Mouse (Mus musculus) ES-E14 (cell line): ENCODE measurements around the gene Tmem40. TPM values are rescaled to one million over a fixed set of nuclear protein-coding genes. Genes with fewer than 3 reads are reported as not detected.

Experiments used
- DNase-seq: peaks from one replicate; pipeline ENCODE4 v3.0.0-alpha.2; 2013; ENCODE audit warnings: low read depth, low spot score
- H3K27ac ChIP-seq: 2 replicates; pipeline ENCODE4 v1.5.1; 2012; ENCODE audit warnings: low read depth, mild to moderate bottlenecking, low read length, moderate library complexity, mixed read lengths; ENCODE audit not compliant: poor library complexity, insufficient read depth, severe bottlenecking
- H3K36me3 ChIP-seq: 2 replicates; pipeline ENCODE4 v1.6.1; 2012; ENCODE audit warnings: mild to moderate bottlenecking, low read length, moderate library complexity, mixed read lengths; ENCODE audit not compliant: control insufficient read depth, poor library complexity, insufficient read depth, severe bottlenecking
- H3K4me1 ChIP-seq, 2 experiments: fragments of 150-350 bp in 1 of 2; sonication (generic) in 1 of 2; 2 replicates each; pipeline ENCODE4 v1.6.1; 2012; ENCODE audit warnings: low read length in 2 of 2, mild to moderate bottlenecking in 1 of 2, mixed read lengths in 1 of 2; ENCODE audit not compliant: control insufficient read depth in 2 of 2, insufficient read depth in 2 of 2, poor library complexity in 1 of 2
- H3K4me3 ChIP-seq, 2 experiments: fragments of 150-350 bp in 1 of 2; sonication (generic) in 1 of 2; 2 replicates each; pipeline ENCODE4 v1.5.1; 2012; ENCODE audit warnings: low read length in 2 of 2, low read depth in 1 of 2, mild to moderate bottlenecking in 1 of 2, mixed read lengths in 1 of 2; ENCODE audit not compliant: insufficient read depth in 1 of 2, poor library complexity in 1 of 2, severe bottlenecking in 1 of 2
- H3K9ac ChIP-seq: 2 replicates; pipeline ENCODE4 v1.6.1; 2012; ENCODE audit warnings: low read depth, mild to moderate bottlenecking, low read length, mixed read lengths; ENCODE audit not compliant: poor library complexity, insufficient read depth, severe bottlenecking
- H3K9me3 ChIP-seq: fragments of 150-350 bp; sonication (generic); 2 replicates; pipeline ENCODE4 v1.6.1; 2012; ENCODE audit warnings: low read depth, mild to moderate bottlenecking, low read length; ENCODE audit not compliant: control insufficient read depth, insufficient read depth
- CHD2 ChIP-seq: IDR thresholded peaks from 2 replicates; pipeline ENCODE4 v1.6.1; 2014; ENCODE audit warnings: mild to moderate bottlenecking, low read depth, low read length, inconsistent platforms
- HCFC1 ChIP-seq: IDR thresholded peaks from 2 replicates; pipeline ENCODE4 v1.6.1; 2012; ENCODE audit warnings: low read length, inconsistent platforms, borderline replicate concordance; ENCODE audit not compliant: insufficient read depth
- MAFK ChIP-seq: IDR thresholded peaks from 2 replicates; pipeline ENCODE4 v1.6.1; 2014; ENCODE audit warnings: mild to moderate bottlenecking, low read depth, low read length, inconsistent platforms; ENCODE audit not compliant: insufficient read depth
- ZC3H11A ChIP-seq: IDR thresholded peaks from 2 replicates; pipeline ENCODE4 v1.6.1; 2012; ENCODE audit warnings: low read depth, mild to moderate bottlenecking, inconsistent platforms, low read length, borderline replicate concordance
- ZNF384 ChIP-seq: IDR thresholded peaks from 2 replicates; pipeline ENCODE4 v1.6.1; 2012; ENCODE audit warnings: low read depth, low read length, inconsistent platforms
- in situ Hi-C, 2 experiments: fragments of 600-800 bp; cut with MboI; formaldehyde crosslinking; loops; one replicate each; pipeline ENCODE4 v1.15.1; 2025; ENCODE audit warnings: low sequenced_read_pairs in 2 of 2, inconsistent platforms in 1 of 2; ENCODE audit not compliant: unreplicated experiment in 2 of 2
- total RNA-seq: library from RNA; depleted of rRNA; stranded (reverse); fragments of 300-350 nt; gene quantifications from 2 replicates; pipeline ENCODE4 v1.2.3, GENCODE M21; 2012

Gene Tmem40
- total RNA-seq, 1 experiment, result 21.9 TPM

DNA sequence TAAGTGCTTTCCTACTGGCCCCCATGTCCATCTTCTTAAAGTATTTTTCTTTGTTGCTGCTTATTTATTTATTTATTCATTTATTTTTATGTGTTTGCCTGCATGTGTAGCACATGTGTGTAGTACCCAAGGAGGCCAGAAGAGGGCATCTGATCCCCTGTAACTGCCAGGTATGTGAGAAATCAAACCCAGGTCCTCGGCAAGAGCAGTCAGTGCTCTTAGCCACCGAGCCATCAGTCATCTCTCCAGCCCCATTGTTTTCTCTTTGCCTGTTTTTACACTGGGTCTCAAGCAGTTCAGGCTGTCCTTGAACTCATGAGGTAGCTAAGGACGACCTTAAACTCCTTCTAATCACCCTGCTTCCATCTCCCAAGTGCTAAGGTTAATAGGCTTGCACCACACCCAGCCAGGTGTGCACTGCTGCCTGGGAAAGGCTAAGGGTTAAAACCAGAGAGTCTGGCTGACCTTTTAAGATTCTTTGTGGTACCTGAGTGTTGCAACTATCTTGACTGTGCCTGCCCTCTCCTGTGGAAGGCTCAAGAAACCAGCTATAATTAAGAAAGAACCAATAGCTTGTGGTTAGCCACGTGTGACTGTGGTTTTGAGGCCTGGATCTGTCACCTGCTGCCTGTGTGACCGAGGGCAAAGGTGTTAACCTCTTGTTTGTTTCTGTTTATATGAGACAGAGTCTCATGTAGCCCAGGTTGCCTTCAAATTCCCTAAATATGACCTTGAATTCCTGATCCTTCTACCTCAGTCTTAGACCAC is 69.1 kb downstream of the Tmem40 start:
- Histone ChIP-seq H3K9me3 (no peaks in the 10 kb centered on the region), H3K27ac (no peak overlapping the region), H3K4me1 (peaks cover 4 to 5% of the 10 kb centered on the region in 2 experiments; a peak in 3 of 4 replicates), H3K9ac (no peak overlapping the region), H3K4me3 (no peak overlapping the region), H3K36me3 (no peaks in the 10 kb centered on the region)
- no peak for DNase-seq
- in situ Hi-C loops, result no loop called here
- TF ChIP-seq CHD2 (no peak), HCFC1 (no peak), ZNF384 (no peak), MAFK (no peak), ZC3H11A (peak; percentile 67; the same call in 1 of the 2 replicates)

- Histone ChIP-seq H3K9ac (no peak overlapping the region), H3K4me3 (no peak overlapping the region), H3K4me1 (peaks cover 4% of the 10 kb centered on the region in 2 experiments; a peak in 3 of 4 replicates), H3K27ac (no peak overlapping the region; the same call in 1 of the 2 replicates), H3K36me3 (no peaks in the 10 kb centered on the region), H3K9me3 (no peaks in the 10 kb centered on the region)
- no peak for TF ChIP-seq MAFK
- TF ChIP-seq ZNF384, result no peak
- no peak for TF ChIP-seq CHD2
- no peak for TF ChIP-seq HCFC1
- TF ChIP-seq ZC3H11A, result no peak
- no peak for DNase-seq
- in situ Hi-C loops, result no loop called here
These were observed 69.9 kb downstream of the Tmem40 start for GRCm38 (mm10) chr6:115692163-115692950.

DNA sequence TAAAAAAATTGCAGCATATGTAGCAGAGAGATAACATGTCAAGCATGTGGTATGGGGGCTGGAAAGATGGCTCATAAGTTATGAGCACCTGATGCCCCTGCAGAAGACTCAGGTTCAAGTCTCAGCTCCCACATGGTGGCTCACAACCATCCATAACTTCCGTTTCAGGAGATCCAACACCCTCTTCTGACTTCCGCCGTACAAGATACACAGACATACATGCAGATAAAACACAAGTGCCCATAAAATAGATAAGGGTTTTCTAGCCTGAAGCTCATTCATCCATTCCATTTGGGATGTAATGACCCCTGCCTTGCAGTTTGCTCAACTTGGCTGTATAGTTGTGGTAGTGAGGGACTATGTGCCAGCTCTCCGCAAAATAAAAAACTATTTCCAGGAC is 72.1 kb downstream of the Tmem40 start:
- H3K4me3 ChIP-seq, result no peak overlapping the region
- DNase-seq, result no peak
- no peaks in the 10 kb centered on the region for H3K36me3 ChIP-seq
- TF ChIP-seq ZC3H11A, result no peak
- TF ChIP-seq ZNF384, result no peak
- no peak for TF ChIP-seq CHD2
- TF ChIP-seq HCFC1, result no peak
- TF ChIP-seq MAFK, result no peak
- H3K4me1 ChIP-seq, result peaks cover 2 to 4% of the 10 kb centered on the region in 2 experiments; a peak in 3 of 4 replicates
- no peak overlapping the region for H3K27ac ChIP-seq
- H3K9ac ChIP-seq, result no peak overlapping the region
- in situ Hi-C loops, result no loop called here
- no peaks in the 10 kb centered on the region for H3K9me3 ChIP-seq

DNA sequence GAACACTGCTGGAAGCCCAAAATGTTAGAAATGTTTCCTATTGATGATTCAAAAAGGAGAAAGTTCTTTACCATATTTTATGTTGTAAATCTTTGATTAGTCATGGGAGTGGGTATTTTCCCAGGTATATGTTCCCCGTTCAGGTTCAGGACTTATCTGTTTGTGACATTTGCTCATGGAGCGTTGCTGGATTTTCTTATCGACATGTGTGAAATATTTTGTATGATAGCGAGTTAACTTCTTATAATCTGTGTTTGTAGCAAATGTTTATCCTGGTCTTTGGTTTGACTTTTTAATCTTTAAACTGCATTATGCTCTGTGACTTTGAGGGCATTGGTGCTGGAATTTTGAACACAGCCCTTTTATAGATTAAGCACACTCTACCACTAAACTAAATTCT is 73.6 kb downstream of the Tmem40 start:
- no peak for DNase-seq
- in situ Hi-C loops, result no loop called here

More for the DNA sequence above, 73.6 kb downstream of the Tmem40 start:
- H3K4me1 ChIP-seq, result peaks cover 1 to 3% of the 10 kb centered on the region in 2 experiments; a peak in 3 of 4 replicates
- no peaks in the 10 kb centered on the region for H3K36me3 ChIP-seq
- no peak overlapping the region for H3K27ac ChIP-seq
- H3K4me3 ChIP-seq, result no peak overlapping the region
- no peaks in the 10 kb centered on the region for H3K9me3 ChIP-seq
- H3K9ac ChIP-seq, result no peak overlapping the region
- no peak for TF ChIP-seq MAFK
- no peak for TF ChIP-seq HCFC1
